Mouse (Mus musculus) gastrocnemius, postnatal 36 days (tissue): ENCODE measurements around the gene Arhgef33. TPM values are rescaled to one million over a fixed set of nuclear protein-coding genes. Genes with fewer than 3 reads are reported as not detected.
"Not testable (repeated sequence)": the region's sequence is repeated elsewhere in the genome, so short reads cannot be mapped to it uniquely, and the experiment has no call there.

Source experiments
- DNase-seq, 2 experiments: peaks; one replicate each; pipeline ENCODE4 v3.0.0; 2022
- intact Hi-C: fragments of 180-260 bp; cut with DNase I; formaldehyde crosslinking; loops from one replicate; pipeline ENCODE4 v1.15.1; 2025
- total RNA-seq, 2 experiments: library from RNA; stranded (reverse); gene quantifications; 2 replicates each; pipeline ENCODE4 v1.2.3; 2021

Gene Arhgef33
- total RNA-seq, 2 experiments from 2014 or later: 0.27 TPM; not detected in 1

DNA sequence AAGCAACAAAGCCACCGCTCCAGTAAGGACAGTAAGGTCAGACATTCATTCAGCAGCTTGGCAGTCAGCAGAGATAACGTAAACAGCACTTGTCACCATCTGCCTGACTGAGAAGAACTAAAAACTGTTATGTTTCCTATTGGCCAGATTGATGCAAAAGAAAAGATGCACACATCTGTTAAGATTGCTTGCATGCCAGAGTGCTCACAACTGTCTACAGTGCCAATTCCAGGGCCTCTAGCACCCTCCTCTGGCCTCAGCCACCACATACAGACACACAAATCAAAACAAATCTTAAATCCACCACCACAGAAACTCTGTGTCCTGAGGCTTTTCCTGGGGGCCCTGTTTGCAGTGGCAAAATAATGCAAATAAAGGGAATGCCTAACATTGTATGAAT lies 25.2 kb downstream of the Arhgef33 start:
- DNase-seq: no peak
- intact Hi-C loops: no loop called here

- no peak for DNase-seq
- intact Hi-C loops: no loop called here
These were observed 38.1 kb downstream of the Arhgef33 start for GRCm38 (mm10) chr17:80345277-80345676.

DNA sequence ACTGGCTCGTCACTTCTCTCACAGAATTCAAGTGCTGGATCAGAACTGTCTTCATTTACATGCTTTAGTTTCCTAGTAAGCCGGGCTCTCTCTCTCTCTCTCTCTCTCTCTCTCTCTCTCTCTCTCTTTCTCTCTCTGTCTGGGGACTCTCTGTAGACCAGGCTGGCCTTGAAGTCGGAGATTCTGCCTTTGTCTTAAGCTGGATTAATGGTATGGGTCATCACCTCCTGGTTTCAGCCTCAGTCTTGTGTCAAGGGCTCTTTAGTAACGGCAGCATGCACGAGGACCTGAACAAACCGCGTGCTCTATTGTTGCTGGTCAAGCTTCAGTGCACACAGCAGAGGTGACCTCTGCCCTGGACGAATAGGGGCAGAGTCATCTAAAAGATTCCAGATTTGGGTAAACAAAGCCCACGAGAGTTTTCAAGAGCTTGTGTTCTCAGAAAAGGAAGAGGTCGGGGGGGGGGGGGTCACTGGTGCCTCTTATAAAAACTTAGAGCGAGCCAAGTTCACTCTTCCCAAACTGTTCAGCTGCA lies 39.5 kb downstream of the Arhgef33 start:
- no peak for DNase-seq
- intact Hi-C loops: no loop called here

GRCm38 (mm10) chr17:80347234-80347633 lies 40.0 kb downstream of the Arhgef33 start:
- DNase-seq: no peak
- intact Hi-C loops: no loop called here

GRCm38 (mm10) chr17:80360245-80360644 lies 53.0 kb downstream of the Arhgef33 start:
- intact Hi-C loops: no loop called here
- DNase-seq: no peak

- intact Hi-C loops: no loop called here
These were observed 60.1 kb downstream of the Arhgef33 start for GRCm38 (mm10) chr17:80367276-80367675.

DNA sequence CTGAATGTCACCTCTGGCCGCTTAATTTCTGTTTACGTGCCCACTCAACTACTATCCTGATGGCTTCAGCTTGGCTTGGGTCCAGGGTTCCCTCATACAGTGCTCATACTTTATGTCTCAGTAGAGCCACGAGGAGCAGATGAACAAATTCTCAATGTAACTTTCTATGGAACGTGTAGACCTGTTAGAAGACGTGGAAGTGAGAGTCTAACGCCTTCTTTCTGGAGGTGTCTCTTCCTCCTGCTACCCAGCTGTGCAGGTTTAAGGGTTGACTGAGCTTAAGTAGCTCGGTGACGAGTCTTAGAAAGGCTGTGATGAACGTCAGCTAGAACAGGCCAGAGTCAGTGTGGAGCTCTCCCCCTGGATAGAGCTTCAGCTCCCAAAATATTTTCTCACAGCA lies 61.4 kb downstream of the Arhgef33 start:
- intact Hi-C loops: no loop called here
- no peak for DNase-seq

More at GRCm38 (mm10) chr17:80367276-80367675, 60.1 kb downstream of the Arhgef33 start:
- DNase-seq: no peak

- DNase-seq: peak; percentile 72 to 82
- intact Hi-C loops: no loop called here
These were observed 66.0 kb downstream of the Arhgef33 start, which contains the start of gene Gm10190 for GRCm38 (mm10) chr17:80372989-80373725. Gene Gm10190 (minus strand): TSS chr17:80373541.

DNA sequence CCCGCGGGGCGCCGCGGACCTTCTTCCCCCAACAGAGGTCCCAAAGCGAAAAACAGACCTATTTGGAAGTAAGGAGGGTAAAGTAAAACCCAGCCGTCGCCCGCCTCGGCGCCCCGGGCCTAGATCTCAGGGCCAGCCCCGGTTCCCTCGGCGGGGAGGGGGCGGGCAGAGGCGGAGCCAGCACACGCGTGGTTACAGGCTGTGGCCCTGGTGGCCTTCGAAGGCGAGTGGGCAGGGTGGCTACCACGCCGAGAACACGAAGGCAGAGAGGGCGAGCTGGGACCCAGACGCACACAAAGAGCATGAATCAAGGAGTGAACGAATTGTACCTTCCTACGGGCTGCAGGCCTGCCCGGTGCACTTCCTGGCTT lies 66.5 kb downstream of the Arhgef33 start:
- intact Hi-C loops: no loop called here

DNA sequence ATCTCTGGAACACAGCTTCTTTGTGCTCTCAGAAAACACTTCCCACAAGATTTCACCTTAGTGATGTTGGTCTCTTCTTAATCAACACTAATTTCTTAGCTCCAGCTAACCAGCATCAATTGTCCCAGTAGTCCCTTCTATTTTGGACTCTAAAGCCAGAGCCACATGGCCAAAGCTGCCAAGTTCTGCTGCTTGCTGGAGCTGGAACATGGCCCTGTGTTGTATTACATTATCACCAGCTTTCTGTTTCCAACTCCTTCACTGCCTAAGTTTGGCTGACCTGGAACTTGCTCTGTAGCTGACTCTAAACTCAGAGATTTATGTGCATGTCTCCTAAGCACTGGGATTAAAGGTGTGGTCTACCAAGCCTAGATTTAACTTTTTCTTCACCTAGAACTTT lies 71.2 kb downstream of the Arhgef33 start:
- DNase-seq, intact Hi-C loops: not testable (repeated sequence)

More for the DNA sequence above, 66.5 kb downstream of the Arhgef33 start:
- DNase-seq: no peak

- intact Hi-C loops: no loop called here
- no peak for DNase-seq
These were observed 78.5 kb downstream of the Arhgef33 start for GRCm38 (mm10) chr17:80385671-80386070.

- no peak for DNase-seq
- intact Hi-C loops: no loop called here
These were observed 82.8 kb downstream of the Arhgef33 start for GRCm38 (mm10) chr17:80390024-80390423.

DNA sequence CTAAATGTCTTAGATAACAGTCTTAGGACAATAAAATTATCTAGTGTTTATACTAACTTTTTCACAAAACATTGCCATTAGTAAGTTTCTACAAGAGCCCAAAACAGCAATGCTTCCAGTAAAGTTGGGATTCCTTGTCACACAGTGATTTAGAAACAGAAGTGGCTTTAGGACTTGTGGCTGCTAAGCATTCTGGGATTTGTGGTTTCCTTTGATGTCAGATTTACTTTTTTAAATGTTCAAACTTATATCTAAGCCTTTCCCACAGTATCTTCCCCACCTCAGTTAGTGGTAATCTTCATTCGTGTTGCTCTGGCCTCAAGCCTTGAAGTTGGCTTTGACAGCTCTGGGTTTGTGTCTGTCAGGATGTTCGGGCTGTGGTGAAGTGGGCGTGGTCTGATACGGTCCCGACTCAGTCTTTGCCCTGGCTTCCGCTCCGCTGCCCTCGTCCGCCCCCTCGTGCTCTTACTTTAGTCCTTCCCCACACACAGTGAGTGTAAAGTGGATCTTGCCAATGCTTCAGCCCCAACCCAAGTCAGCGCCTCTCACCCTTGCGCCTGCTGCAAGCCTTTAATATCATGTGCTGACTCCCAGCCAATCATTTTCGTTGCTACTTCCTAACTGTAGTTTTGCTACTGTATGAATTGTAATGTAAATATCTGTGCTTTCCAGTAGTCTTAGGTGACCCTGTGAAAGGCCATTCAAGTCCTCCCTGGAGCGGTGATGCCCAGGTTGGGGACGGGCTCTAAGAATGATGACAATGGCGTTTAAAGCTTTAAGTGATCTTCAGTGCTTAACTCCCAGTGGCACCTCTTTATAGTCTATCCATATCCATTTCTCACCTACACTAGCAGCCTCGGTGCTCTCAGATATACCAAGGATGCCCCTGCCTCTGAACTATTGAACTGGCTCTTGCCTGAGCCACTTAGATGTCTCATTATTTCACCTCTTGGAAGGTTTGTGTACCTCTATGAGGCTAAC lies 84.5 kb downstream of the Arhgef33 start:
- peak in 1 of 2 experiments; percentile 11 for DNase-seq
- intact Hi-C loops: no loop called here

DNA sequence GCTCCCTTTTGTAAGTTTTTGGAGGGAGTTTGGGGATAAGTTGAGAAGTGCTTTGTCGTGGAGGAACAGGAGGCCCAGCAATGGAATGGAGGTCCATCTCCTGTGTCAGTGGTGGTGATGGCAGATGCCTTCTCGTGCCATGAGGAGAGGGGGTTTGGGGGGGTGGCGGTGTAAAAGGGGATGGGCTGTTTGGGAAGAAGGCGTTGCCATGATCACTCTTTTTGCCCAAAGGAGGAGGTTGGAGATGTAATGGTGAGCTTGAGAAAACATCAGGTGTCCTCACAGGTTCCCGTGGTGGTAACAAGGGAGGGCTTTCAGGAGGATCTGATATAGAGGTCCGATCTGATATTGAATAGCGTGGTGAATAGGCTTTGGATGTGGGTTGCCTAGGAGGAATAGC lies 91.0 kb downstream of the Arhgef33 start:
- intact Hi-C loops: no loop called here
- DNase-seq: no peak

GRCm38 (mm10) chr17:80411182-80411581 lies 104.0 kb downstream of the Arhgef33 start:
- intact Hi-C loops: no loop called here

DNA sequence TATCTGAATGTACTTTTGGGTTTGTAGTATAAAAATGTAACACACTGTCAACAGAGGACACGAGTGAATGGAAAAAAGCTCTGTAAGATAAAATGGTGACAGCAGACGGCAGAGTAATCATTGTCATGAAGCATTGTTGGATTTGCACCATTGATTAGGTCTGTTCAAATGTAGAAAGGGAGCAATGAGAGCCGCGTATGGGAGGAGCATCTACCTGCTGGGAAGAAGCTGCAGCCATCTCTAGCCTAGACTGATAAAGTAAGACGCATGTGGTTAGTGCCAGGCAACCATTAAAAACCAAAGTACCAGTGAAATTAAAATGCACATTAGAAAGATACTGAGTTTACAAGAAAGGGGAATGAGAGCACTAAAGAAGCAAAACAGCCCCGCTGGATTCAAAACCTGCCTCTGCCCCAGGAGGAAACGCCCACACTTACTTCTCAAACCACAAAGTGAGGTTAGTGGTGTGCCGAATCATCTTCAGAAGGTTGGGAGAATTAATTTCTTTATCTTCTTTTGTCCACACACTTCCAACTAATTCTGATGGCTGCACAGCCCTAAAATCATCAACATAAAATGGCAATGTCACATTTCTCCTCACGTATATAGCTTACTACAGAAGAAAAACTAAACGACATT lies 111.5 kb downstream of the Arhgef33 start:
- intact Hi-C loops: no loop called here

More at GRCm38 (mm10) chr17:80411182-80411581, 104.0 kb downstream of the Arhgef33 start:
- DNase-seq: no peak

GRCm38 (mm10) chr17:80420998-80421397 lies 113.8 kb downstream of the Arhgef33 start:
- DNase-seq: no peak
- intact Hi-C loops: no loop called here

More for the DNA sequence above, 111.5 kb downstream of the Arhgef33 start:
- DNase-seq: no peak

- DNase-seq: no peak
- intact Hi-C loops: no loop called here
These were observed 119.0 kb downstream of the Arhgef33 start for GRCm38 (mm10) chr17:80426171-80426570.

DNA sequence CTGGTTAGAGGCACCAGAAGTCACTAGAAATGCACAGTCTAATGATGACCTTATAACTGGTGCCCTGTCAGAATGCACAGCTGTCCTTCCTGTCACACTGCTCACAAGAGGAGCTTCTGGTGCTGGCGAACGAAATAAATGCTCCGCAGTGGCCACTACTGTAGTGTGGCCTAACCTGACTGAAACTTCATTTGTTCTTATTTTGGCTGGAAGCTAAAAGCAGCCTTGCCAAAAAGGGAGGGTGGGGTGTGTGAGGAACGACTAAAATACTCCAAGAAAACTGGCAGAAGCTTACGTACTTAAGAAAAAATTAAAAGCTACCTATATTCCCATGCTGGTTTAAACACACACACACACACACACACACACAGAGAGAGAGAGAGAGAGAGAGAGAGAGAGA lies 119.7 kb downstream of the Arhgef33 start:
- intact Hi-C loops: no loop called here
- no peak for DNase-seq

DNA sequence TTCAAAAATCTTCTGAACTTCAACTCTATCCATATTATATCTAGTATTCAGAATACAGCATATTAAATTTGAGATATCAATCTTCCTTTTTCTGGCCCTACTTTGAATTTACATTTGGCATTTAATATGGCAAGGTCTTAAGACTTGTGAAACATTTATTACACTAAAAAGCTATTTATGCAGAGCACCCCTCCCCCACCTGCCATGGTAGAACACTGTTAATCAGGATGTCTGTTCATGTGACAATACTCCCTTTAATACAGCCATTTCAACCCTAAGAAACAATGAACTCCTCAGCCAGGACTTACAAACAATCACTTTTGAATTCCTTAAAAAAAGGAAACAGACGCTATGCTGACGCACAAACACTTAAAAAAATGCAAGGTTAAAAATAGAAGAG lies 120.8 kb downstream of the Arhgef33 start:
- DNase-seq: no peak
- intact Hi-C loops: no loop called here
